Mouse (Mus musculus): Measurements from ENCODE around the gene Cnnm4. TPM values are rescaled to one million over a fixed set of nuclear protein-coding genes. Genes with fewer than 3 reads are reported as not detected.
A peak's percentile ranks its signal among the peaks of the same experiment; 100 is the strongest.

Cnnm4 gene
- 4.8 and 5.2 TPM in 2 replicates for total RNA-seq (2021)
- long read RNA-seq, full-length matches to known transcripts, result 1 of 1 reads
- long read RNA-seq, partial matches to known transcripts, result 0 of 1 reads
- long read RNA-seq, other reads (novel, unspliced or antisense), result 0 of 1 reads

DNA sequence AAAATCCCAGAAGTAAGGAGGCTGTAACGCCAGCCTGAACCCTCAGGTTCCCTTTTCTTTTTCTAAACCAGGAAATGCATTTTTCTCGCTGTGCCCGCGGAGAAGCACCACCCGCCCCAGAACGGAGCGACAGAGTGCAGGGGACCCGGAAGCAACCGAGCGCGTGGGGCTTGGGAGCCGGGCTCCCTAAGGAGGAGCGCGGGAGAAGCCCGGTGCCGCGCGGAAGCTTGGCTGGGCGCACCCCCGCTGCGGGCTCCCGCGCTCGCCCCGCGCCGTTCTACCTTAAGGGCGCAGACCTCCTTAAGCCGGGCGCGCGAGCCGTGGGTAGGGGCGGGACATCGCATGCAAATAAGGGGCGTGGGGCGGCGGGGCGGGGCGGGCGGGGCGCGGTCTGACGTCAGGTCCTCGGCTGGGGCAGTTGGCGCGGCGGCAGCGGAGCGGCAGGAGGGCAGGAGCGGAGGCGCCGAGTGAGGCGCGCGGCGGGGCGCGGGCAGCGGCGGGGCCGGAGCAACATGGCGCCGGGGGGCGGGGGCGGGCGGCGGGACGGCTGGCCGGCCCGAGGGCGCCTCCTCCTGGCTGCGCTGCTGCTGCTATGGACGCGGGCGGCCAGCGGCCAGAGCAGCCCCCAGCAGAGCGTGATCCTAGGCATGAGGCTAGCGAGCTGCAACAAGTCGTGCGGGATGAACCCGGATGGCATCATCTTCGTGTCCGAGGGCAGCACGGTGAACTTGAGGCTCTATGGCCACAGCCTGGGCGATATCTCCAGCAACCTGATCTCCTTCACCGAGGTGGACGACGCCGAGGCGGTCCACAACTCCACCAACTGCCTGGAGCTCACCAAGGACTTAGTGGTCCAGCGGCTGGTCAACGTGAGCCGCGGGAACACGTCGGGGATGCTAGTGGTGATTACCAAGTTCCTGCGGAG lies at the start of gene Cnnm4:
Gene Cnnm4, plus strand, starts transcription at position 440 of the 925 bp plus-strand sequence.
- peak; percentile 92 for DNase-seq

DNA sequence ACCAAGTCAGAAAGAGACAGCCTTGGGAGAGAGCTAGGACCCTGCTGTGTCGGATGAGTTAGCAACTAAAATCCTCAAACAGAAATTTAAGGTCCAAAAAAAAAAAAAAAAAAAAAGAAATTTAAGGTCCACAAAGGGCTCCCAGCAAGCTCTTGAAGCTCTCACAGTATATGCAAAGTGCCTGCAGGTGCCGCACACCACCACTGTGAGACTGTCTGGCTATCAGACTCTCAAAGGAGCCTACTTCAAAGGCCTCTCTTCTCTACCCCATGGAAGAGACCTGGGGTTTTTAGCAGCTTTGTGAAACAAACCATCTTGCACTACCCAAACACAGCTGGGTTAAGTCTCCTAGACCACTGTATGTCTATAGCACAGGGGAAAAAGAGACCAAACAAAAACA lies 41.9 kb upstream of the Cnnm4 start:
- DNase-seq, result no peak

DNA sequence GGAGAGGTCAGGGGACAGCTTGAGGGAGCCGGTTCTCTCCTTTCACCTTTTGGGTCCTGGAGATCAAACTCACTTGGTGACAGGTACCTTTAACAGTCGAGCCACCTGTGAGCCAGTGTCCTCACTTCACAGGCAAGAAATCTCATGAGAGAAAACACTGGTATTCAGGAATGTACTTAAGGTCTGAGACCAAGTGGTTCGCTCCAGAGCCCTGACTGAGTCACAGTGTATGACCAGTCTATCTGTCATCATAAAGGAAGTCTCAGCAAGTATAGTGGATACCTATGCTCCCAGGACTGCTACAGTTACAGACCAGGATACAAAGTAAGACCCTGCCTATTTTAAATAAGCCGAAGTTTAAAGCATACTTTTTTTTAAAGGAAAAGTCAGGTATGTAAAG lies 38.4 kb upstream of the Cnnm4 start:
- DNase-seq, result no peak

DNA sequence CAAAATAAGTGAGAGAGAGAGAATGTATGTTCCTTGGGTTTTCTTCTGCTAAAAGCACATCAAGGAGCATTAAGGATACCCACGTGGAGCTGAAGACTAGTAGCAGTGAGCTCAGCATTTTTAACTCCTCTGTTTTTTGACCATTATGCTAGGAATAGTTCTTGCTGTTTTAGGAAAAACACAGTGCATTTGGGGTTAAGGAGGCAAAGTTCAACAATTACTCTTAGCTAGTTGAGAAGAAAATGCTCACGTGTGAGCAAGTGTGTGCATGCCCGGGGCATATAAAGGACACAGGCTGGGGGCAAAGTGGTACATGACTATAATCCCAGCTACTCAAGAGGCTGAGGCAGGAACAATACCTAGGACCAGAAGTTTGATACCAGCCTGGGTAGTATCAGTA lies 37.8 kb upstream of the Cnnm4 start:
- DNase-seq, result no peak

DNA sequence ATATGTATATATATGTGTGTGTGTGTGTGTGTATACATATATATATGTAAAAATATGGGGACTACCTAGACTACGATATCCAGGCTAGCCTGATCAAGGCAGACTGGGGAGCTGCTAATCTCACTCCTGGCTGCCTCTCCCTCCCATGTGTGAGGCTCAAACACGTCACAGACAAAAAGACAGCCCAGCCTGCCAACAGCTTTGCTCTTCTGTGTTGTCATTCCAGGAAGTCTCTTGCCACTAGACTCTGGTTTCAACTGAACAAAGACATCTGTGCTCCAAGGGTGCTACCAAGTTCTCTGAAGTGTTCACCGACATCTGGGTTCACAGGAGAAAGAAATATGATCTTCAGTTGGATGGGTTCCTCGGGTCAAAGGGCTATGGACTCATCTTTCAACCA lies 36.3 kb upstream of the Cnnm4 start:
- DNase-seq, result no peak

DNA sequence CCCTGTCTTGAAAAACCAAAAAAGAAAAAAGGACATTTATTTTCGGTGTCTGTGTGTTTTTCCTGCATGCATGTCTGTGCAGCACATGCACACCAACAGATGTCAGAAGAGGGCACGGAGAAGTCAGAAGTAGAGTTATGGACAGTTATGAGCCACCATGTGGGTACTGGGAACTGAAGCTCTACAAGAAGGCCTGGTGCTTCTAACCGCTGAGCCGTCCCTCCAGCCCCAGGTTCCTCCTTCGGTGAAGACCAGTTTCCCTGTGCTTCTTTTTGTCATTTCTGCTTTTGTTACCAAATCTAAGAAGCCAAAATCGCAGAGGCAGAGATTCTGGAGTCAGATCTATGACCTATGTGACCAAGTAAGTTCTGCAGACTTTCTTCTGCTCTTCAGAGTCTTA lies 34.9 kb upstream of the Cnnm4 start:
- DNase-seq, result no peak

DNA sequence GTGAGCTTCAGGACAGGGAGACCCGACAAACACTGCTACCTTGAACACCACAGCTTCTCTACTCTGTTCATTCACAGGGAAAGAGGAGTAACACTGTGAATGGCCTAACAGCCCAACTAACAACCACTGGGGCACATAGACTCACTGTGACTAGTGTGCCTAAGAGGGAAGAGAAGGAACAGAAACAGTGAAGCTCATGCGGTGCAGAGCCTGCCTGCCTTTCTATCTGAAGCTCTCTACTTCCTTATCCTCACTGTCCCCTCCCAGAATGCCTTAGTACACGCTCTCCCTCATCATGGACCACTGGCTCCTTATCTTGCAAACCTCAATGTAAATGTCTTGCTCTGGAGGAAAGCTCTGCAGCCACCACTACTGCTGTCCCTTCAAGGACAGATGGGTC lies 34.2 kb upstream of the Cnnm4 start:
- no peak for DNase-seq

DNA sequence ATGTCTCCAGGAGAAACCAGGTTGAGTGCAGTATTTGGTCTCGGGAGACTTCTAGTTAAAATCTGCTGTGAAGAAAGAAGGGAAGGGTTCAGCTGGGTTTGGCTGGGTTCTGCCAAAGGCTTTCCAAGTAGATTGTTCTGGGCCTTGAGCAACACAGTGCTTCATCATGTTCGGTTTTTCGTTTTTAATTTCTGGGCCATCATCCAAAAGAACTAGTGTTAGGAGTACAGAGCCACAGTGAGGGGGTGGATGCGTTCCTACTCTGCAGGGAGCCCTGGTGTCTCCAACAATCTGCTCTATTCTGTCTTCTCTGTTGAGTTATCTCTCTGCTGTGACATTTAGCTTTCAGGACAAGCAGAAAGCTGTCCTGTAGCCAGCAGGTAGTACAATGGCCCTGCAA lies 30.3 kb upstream of the Cnnm4 start:
- peak; percentile 6 for DNase-seq

DNA sequence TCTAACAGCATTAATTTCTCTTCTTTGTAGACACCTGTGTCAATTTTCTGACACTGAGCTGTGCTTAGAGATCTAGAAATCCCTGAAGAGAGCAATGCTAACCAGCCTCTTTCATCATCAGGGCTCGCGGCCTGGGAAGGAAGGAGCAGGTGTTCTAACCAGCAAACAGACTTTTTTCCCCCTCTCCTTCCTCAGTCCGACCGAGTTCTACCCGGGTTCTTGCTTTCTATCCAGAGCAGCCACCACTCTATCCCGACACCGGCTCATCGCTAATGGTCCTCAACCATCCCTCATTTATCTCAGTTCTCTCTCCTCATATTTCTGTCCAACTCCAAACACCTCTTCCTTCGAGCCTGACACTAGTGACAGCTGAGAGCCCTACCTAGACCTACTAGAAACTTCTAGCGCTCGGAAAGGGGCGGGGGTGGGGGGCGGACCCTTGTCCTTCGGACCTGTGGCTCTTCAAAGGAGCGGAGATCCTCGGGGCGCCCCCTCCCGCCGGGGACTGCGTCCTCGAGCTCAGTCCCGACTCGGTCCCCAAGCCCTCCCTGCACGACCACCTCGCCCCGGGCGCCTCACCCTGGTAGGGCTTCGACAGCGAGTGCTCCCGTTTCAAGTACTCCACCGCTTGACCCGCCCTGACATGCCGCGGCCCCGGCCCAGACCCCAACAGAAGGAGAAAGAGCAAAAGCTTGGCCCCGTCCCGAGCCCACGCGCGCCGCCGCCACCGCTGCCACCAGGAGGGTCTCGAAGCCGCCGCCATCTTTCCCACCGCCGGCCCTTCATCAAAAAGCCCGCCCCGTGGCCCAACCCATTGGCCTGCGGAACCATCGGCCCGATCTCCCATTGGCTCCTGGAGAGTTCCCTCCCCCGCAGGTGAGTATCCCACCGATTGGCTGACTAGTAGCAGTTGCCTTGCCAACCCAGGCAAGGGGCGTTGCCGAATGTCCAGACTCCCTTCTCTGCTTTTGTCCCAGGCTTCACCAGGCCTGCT lies 26.7 kb upstream of the Cnnm4 start, which contains the start of gene Lman2l:
Gene Lman2l, minus strand, starts transcription at position 801 of the 994 bp plus-strand sequence.
- peak; percentile 97 for DNase-seq

DNA sequence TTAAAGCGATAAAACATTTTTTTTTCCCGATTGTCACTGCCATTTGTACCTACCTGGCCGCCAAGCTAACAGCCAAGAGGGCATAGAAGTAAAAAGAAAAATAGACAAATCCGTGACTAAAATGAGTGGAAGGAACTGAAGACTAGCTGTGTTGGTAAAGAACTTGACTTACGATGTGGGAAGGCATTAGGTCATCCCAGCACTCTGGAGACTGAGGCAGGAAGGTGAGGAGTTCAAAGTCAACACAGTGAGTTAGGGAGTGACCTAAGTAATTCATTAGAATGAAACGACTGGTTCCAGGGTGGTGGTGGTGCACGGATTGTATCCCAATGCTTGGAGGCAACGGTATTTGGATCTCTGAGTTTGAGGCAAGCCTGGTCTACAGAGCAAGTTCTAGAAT lies 25.9 kb upstream of the Cnnm4 start:
- DNase-seq, result no peak

DNA sequence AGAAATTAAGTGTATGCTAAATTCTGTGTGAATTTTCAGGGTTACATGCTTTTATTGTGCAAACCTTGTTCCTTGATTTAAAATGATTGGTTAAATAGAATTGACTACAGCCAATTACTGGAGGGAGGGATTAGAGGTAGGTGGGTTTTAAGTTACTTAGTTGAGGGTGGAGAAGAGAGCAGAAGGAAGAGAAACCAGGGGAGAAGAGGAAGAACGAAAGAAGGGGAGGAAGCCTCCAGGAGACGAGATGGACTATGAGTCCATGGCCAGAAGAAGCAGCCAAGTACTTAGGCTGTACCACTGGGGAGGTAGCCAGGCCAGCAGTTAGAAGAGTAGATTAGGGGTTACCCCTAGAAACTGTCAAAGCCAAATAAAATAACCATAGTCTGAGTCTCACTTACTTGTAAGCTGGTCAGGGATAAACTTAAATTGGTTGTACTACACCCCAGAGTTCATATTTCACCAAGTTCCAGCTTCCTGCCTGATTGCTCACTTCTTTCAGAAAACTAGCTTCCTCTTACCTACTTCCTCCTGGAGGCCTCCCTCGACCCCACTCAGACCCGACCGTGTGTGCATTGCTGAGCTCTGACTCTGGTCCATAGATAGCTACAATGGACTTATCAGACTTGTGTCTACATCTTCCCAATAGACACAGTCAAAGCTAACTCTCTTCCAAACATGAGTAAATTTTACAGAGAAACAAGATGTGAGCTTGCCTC lies 25.2 kb upstream of the Cnnm4 start:
- no peak for DNase-seq

DNA sequence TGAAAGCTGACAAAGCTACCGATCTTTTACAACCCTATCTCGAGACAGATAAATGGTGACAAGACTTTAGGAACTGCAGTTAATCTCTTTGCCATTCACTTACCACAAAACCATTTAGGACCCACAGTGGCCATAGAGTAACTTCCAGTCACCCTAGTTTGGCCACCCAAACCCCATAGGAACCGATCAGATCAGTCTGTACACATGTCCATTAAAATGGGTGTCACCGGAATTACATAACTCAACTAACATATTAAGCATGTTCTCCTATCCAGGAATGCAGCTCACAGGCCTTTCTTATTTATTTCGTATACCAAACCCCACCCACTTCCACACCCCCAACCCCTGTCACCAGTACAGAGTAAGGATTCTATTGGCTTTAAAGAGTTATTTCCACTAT lies 24.6 kb upstream of the Cnnm4 start:
- DNase-seq, result no peak

DNA sequence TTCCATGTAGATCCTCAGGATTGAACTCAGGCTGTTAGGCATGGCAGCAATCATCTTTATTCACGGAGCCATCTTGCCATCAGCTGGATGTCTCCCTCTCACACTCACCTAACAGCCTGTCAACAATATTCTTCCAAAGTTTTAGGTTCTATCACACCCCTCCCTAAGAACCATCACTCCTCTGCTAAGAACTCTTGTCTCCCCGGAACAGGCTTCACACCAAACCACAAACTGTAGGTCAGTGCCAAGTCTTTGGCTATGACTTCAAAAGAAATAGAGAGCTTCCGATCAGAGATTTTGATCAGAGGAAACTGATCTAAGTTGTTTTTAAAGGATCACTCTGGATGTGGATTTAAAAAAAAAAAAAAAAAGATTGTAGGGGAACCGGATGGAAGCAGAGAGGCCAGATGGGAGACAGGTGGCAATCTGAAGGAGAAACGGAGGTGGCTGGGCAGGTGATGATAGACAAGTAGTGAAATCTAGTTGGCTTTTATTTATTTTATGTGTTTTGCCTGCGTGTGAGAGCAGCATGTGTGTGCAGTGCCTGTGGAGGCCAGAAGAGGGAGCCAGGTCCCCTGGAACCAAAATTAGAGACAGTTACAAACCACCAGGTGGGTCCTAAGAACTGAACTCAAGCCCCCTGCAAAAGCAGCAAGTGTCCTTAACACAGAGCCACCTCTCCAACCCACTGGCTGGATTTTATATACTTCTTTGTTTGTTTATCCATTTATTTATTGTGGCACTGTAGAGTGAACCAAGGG lies 17.2 kb upstream of the Cnnm4 start:
- DNase-seq, result no peak

DNA sequence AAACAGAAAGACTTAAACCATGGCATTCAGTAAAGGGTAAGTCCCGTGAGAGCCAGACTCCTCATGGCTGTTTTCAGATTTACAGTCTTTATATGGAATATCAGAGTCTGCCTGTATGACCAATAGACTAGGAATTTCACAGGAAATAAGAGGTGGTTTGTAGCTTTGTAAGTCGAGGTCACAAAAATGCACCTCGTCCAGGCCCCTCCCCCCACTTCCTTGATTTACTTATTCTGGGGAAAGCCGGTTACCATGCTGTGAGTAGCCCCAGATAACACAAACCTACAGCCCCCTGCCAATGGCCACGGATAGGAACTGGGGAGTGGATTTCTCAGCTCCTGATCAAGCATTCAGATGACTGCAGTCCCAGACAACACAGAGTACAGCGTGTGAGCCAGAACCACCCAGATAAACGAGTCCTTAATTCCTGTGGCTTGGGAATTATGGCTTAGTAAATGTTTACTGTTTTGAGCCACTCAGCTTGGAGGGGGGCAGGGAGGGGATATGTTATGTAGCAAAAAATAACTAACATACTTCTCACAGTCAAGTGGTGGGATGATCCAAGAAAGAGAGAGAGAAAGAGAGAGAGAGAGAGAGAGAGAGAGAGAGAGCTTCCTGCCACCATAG lies 13.9 kb upstream of the Cnnm4 start:
- DNase-seq, result no peak

DNA sequence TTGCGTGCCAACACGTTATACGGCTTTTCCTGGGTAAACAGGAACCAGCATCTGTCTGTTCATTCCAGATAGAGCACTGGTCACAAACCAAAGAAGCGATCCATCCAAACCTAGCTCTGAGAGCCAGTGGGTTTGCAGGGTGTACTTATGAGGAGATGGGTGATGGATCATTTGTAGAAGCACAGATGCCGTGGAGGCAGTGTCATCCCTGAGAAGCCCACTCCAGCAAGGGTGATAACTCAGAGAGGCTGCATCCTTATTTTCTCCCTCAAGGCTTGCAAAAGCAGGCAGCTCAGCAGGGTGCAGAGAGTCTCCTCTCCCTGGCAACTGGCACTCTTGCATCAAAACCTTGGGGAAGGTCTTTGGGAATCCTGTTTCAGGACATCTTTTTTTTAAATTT lies 13.3 kb upstream of the Cnnm4 start:
- no peak for DNase-seq

DNA sequence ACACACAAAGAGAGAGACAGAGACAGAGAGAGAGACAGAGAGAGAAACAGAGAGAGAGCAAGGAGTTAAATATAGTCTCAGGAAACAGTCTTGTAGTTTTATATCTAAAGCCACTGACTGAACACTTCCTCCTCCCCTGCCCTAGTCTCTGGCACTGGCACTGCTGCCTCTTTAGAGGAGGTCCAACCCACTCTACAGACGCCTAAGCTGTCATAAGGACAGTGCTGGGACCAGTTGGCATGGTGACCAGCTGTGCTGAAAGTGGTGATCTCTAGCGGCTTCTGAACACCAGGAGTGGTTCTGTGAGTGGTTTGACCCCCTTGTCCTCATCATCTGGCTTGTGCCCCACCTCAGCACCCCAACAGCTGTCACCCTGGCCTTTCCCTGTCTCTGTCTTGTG lies 9.6 kb upstream of the Cnnm4 start:
- DNase-seq, result no peak

DNA sequence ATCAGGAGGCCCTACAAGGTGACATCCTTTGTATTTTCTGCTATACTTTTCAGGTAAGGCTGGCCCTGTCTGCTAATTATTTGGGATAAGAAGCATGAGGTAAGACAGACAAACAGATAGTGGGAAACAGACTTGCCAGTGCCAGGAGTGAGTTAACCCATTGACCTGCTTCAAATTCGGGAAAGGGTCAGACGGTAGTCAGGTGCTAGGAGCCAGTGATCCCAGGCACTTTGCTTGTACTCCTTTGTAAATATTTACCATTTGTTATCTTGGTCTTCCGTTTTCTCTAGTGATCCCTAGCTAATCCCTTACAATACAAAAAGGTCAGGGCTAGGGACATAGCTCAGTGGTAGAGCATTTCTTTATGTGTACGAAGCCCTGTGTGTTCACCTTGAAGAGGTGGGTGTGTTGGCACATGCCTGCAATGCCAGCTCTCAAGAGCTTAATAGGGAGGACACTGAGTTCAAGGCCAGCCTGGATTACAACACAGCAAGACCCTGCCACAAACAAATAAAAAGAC lies 5.7 kb upstream of the Cnnm4 start:
- no peak for DNase-seq

DNA sequence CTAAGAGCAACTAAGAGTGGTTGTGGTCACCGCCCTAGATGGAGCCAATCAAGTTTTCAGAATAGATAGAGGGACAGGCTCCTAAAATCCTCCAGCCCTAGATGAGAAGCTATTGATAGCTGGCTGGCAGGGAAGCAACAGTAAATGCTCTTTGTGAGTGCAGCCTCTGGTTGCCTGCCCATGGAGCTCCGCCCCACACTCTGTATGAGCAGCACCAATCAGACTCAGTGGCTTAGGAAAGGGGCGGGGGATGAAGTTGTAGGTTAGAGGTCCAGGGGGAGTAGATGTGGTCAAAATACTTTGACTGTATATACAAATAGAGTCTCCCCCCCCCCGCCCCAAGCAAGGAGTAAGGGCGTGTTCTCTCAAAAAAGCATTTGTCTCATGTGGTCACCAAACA lies 4.0 kb upstream of the Cnnm4 start:
- no peak for DNase-seq

DNA sequence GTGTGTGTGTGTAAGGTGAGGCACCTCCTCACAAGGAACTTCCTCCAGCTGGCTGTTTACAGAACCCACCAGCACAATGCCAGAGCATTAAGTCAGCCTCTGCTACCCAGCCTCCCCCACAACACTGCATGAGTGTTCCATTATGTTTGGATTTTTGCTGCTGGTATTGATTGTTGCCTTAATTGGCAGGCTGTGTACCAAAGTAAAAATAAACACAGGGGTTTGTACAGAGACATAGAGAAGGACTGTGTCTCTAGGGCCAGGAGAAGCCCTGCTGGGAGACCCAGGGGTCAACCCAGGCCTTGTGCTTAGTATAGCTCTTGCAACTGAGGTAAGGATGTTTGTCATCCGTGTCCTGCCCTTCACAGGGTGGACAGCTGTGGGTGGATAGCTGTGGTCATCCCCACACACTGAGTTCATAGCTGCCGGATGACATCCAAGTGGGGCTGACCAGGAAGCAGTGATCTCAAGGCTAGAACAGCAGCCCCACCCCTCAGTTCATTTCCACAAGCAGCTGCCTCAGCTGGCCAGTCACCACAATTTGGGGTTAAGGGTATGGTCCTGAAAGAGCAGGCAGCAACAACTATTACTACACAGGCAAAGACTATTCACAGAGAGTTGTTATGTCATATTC lies 1.5 kb upstream of the Cnnm4 start:
- DNase-seq, result no peak

DNA sequence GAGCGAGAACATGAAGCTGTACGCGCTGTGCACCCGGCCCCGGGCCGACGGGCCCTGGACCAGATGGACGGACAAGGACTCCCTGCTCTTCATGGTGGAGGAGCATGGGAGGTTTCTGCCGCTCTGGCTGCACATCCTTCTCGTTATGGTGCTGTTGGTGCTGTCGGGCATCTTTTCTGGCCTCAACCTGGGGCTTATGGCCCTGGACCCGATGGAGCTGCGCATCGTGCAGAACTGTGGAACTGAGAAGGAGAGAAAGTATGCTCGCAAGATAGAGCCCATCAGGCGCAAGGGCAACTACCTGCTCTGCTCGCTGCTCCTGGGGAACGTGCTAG lies 653 bp downstream of the Cnnm4 start:
- no peak for DNase-seq
